Mouse (Mus musculus) heart, adult 2 months (tissue): ENCODE results near the gene Grrp1.

Source experiments
- CTCF ChIP-seq: fragments of 200-600 bp; IDR thresholded peaks from 2 replicates; pipeline ENCODE4 v1.8.1; 2022; ENCODE audit warnings: antibody characterized with exemption, mild to moderate bottlenecking, moderate library complexity
- POLR2A ChIP-seq: fragments of 200-500 bp; IDR thresholded peaks from 2 replicates; pipeline ENCODE4 v1.6.1; 2011; ENCODE audit warnings: mild to moderate bottlenecking, low read depth, low read length, control low read depth; ENCODE audit not compliant: insufficient read depth

DNA sequence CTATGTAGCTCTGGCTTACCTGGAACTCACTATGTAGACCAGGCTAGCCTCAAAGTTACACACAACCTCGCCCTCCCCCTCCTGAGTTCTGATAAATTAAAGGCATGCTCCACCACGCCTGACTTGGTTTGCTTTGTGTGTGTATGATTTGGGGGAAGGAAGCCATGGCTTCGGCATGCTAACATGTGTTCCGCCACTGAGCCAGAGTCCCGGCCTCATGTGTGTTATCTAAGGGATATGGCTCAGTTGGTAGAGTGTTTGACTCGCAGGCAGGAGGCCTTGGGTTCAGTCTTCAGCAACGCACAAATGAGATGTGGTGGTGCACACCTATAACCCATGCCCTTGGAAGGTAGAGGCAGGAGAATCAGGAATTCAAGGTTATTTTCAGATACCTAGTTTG, 18.1 kb upstream of the Grrp1 start:
- TF ChIP-seq CTCF, result no peak
- no peak for TF ChIP-seq POLR2A
